7 mouse cellular contexts compared by ENCODE assay signal in genomic region chr3:103790346-103791145, GRCm38 (mm10). TPM values are rescaled to one million over a fixed set of nuclear protein-coding genes. Genes with fewer than 3 reads are reported as not detected.
DNase-seq lines count a peak whose midpoint lies in the region; ATAC-seq and TF ChIP-seq lines count a peak whose summit lies in the region.

No protein-coding gene starts in this region.

- TF ChIP-seq EP300 in liver, embryonic 14.5 days (IDR thresholded peaks at IDR 0.05; ENCODE audit: low read depth) = no peak

- H3K4me2 ChIP-seq in embryonic facial prominence, embryonic 15.5 days (replicated peaks) = peak overlapping the region; percentile 66
- H3K4me2 ChIP-seq in hindbrain, embryonic 12.5 days (replicated peaks) = peak overlapping the region; percentile 80
- peak overlapping the region; percentile 89 for H3K4me2 ChIP-seq in liver, embryonic 14.5 days (ENCODE audit: low read depth)

- no peaks in the 10 kb centered on the region for H3K36me3 ChIP-seq in embryonic facial prominence, embryonic 15.5 days
- H3K36me3 ChIP-seq in hindbrain, embryonic 12.5 days = no peaks in the 10 kb centered on the region
- peaks cover 2% of the 10 kb centered on the region; the same call in 1 of the 2 replicates for H3K36me3 ChIP-seq in liver, embryonic 14.5 days (replicated peaks; ENCODE audit: control insufficient read depth, insufficient read depth, low read depth)

- peak overlapping the region; percentile 87 for H3K27ac ChIP-seq in embryonic facial prominence, embryonic 15.5 days (replicated peaks)
- peak overlapping the region; percentile 93 for H3K27ac ChIP-seq in hindbrain, embryonic 12.5 days
- H3K27ac ChIP-seq in liver, embryonic 14.5 days = peak overlapping the region; percentile 95

- peak overlapping the region; percentile 75 for H3K9ac ChIP-seq in embryonic facial prominence, embryonic 15.5 days
- H3K9ac ChIP-seq in hindbrain, embryonic 12.5 days = peak overlapping the region; percentile 97
- H3K9ac ChIP-seq in liver, embryonic 14.5 days (replicated peaks) = peak overlapping the region; percentile 96

- H3K9me3 ChIP-seq in embryonic facial prominence, embryonic 15.5 days (replicated peaks) = no peaks in the 10 kb centered on the region
- H3K9me3 ChIP-seq in hindbrain, embryonic 12.5 days (replicated peaks) = no peaks in the 10 kb centered on the region
- H3K9me3 ChIP-seq in liver, embryonic 14.5 days (ENCODE audit: control insufficient read depth, low read length) = no peaks in the 10 kb centered on the region

- ATAC-seq in activated CD4-positive, CD25-positive, alpha-beta regulatory T cell, adult 4 months = peak; percentile 24
- peak; percentile 77 for ATAC-seq in embryonic facial prominence, embryonic 15.5 days (ENCODE audit: insufficient number of reproducible peaks, low FRiP score, low TSS enrichment, low read depth)
- ATAC-seq in hindbrain, embryonic 12.5 days (ENCODE audit: low FRiP score) = peak; percentile 86
- peak; percentile 65 for ATAC-seq in liver, embryonic 14.5 days (ENCODE audit: insufficient read depth)

- TF ChIP-seq CTCF in liver, embryonic 14.5 days (IDR thresholded peaks at IDR 0.05; ENCODE audit: low read depth) = no peak

- peaks cover 22% of the 10 kb centered on the region for H3K4me1 ChIP-seq in embryonic facial prominence, embryonic 15.5 days
- H3K4me1 ChIP-seq in hindbrain, embryonic 12.5 days = peaks cover 18% of the 10 kb centered on the region
- H3K4me1 ChIP-seq in liver, embryonic 14.5 days (replicated peaks; ENCODE audit: control insufficient read depth in 2 of 2, insufficient read depth in 2 of 2, low read length in 1 of 2) = peaks cover 45 to 55% of the 10 kb centered on the region in 2 experiments

- DNase-seq in retina, embryonic 14.5 days (ENCODE audit: low spot score) = peak; percentile 41
- DNase-seq in retina, postnatal 1 day = no peak
- no peak for DNase-seq in liver, embryonic 14.5 days (ENCODE audit: low read depth in 3 of 3, low spot score in 3 of 3)
- peak; percentile 39 for DNase-seq in right cerebral cortex, postnatal 14 days

- H3K27me3 ChIP-seq in embryonic facial prominence, embryonic 15.5 days = no peaks in the 10 kb centered on the region
- peaks cover 2% of the 10 kb centered on the region; the same call in 1 of the 2 replicates for H3K27me3 ChIP-seq in hindbrain, embryonic 12.5 days
- H3K27me3 ChIP-seq in liver, embryonic 14.5 days (ENCODE audit: control insufficient read depth, insufficient read depth, low read length) = no peaks in the 10 kb centered on the region

- WGBS in embryonic facial prominence, embryonic 15.5 days = under 1% methylated on average over 49 of the region's 61 CpGs
- under 1% methylated on average over 52 of the region's 61 CpGs for WGBS in hindbrain, embryonic 12.5 days
- WGBS in liver, embryonic 14.5 days (ENCODE audit: insufficient replicate concordance) = under 1% methylated on average over 48 of the region's 61 CpGs

- H3K4me3 ChIP-seq in embryonic facial prominence, embryonic 15.5 days (replicated peaks) = peak overlapping the region; percentile 90
- peak overlapping the region; percentile 96 for H3K4me3 ChIP-seq in hindbrain, embryonic 12.5 days
- peak overlapping the region; percentile 82 to 90 for H3K4me3 ChIP-seq in liver, embryonic 14.5 days (ENCODE audit: insufficient read depth in 1 of 2, low read depth in 2 of 2, low read length in 2 of 2)

RNA-seq across cellular contexts. Expression of gene Hipk1, which starts 0.8 kb away (rescaled TPM):
- polyA plus RNA-seq in activated CD4-positive, CD25-positive, alpha-beta regulatory T cell, adult 4 months (2017; shearing (Covaris generic)) = 10 to 100 TPM; 27.5 to 58.6 TPM
- 12.4 TPM in 2 replicates for polyA plus RNA-seq in embryonic facial prominence, embryonic 15.5 days (2015; fragmentation: Nextera tagmentation; extraction: Ambion mirVana)
- 16.5 and 17.1 TPM in 2 replicates for polyA plus RNA-seq in hindbrain, embryonic 12.5 days (2016; fragmentation: Nextera tagmentation; extraction: Ambion mirVana)
- 22.4 and 22.7 TPM in 2 replicates for polyA plus RNA-seq in liver, embryonic 14.5 days (2012; rRNA removed)
- 17.1 and 18.9 TPM in 2 replicates for polyA plus RNA-seq in liver, embryonic 14.5 days (2014; fragmentation: Nextera tagmentation; extraction: Ambion mirVana)

RNA-seq across cellular contexts. Expression of gene Dclre1b, which starts 18.7 kb away (rescaled TPM):
- polyA plus RNA-seq in activated CD4-positive, CD25-positive, alpha-beta regulatory T cell, adult 4 months (2017; shearing (Covaris generic)) = 10 to 100 TPM; 18.4 to 30.4 TPM
- 26.8 and 27.3 TPM in 2 replicates for polyA plus RNA-seq in embryonic facial prominence, embryonic 15.5 days (2015; fragmentation: Nextera tagmentation; extraction: Ambion mirVana)
- 22.1 and 24.0 TPM in 2 replicates for polyA plus RNA-seq in hindbrain, embryonic 12.5 days (2016; fragmentation: Nextera tagmentation; extraction: Ambion mirVana)
- polyA plus RNA-seq in liver, embryonic 14.5 days (2012; rRNA removed) = 9.7 and 11.5 TPM in 2 replicates
- polyA plus RNA-seq in liver, embryonic 14.5 days (2014; fragmentation: Nextera tagmentation; extraction: Ambion mirVana) = 24.9 and 27.4 TPM in 2 replicates

RNA-seq across cellular contexts. Expression of gene Ap4b1, which starts 18.8 kb away (rescaled TPM):
- 10 to 100 TPM; 10.8 to 18.3 TPM for polyA plus RNA-seq in activated CD4-positive, CD25-positive, alpha-beta regulatory T cell, adult 4 months (2017; shearing (Covaris generic))
- 22.2 and 23.4 TPM in 2 replicates for polyA plus RNA-seq in embryonic facial prominence, embryonic 15.5 days (2015; fragmentation: Nextera tagmentation; extraction: Ambion mirVana)
- 24.6 and 26.1 TPM in 2 replicates for polyA plus RNA-seq in hindbrain, embryonic 12.5 days (2016; fragmentation: Nextera tagmentation; extraction: Ambion mirVana)
- 11.0 and 11.4 TPM in 2 replicates for polyA plus RNA-seq in liver, embryonic 14.5 days (2012; rRNA removed)
- polyA plus RNA-seq in liver, embryonic 14.5 days (2014; fragmentation: Nextera tagmentation; extraction: Ambion mirVana) = 12.8 and 15.3 TPM in 2 replicates

RNA-seq across cellular contexts. Expression of gene Gm43064, which starts 18.8 kb away (rescaled TPM):
- under 1 TPM in 1 of 2 experiments, not detected in 1; 0.36 TPM for polyA plus RNA-seq in activated CD4-positive, CD25-positive, alpha-beta regulatory T cell, adult 4 months (2017; shearing (Covaris generic))
- polyA plus RNA-seq in embryonic facial prominence, embryonic 15.5 days (2015; fragmentation: Nextera tagmentation; extraction: Ambion mirVana) = 0.84 and 1.1 TPM in 2 replicates
- 0.23 and 0.42 TPM in 2 replicates for polyA plus RNA-seq in hindbrain, embryonic 12.5 days (2016; fragmentation: Nextera tagmentation; extraction: Ambion mirVana)
- polyA plus RNA-seq in liver, embryonic 14.5 days (2012; rRNA removed) = 0.48 and 1.6 TPM in 2 replicates
- polyA plus RNA-seq in liver, embryonic 14.5 days (2014; fragmentation: Nextera tagmentation; extraction: Ambion mirVana) = 0.10 and 0.34 TPM in 2 replicates

RNA-seq across cellular contexts. Expression of gene Bcl2l15, which starts 41.9 kb away (rescaled TPM):
- 1 to 10 TPM; 3.1 to 7.9 TPM for polyA plus RNA-seq in activated CD4-positive, CD25-positive, alpha-beta regulatory T cell, adult 4 months (2017; shearing (Covaris generic))
- 0.18 TPM in 1 of 2 replicates, not detected in the other for polyA plus RNA-seq in embryonic facial prominence, embryonic 15.5 days (2015; fragmentation: Nextera tagmentation; extraction: Ambion mirVana)
- 0.52 TPM in 1 of 2 replicates, not detected in the other for polyA plus RNA-seq in hindbrain, embryonic 12.5 days (2016; fragmentation: Nextera tagmentation; extraction: Ambion mirVana)
- 2.0 and 3.2 TPM in 2 replicates for polyA plus RNA-seq in liver, embryonic 14.5 days (2012; rRNA removed)
- 1.5 and 1.7 TPM in 2 replicates for polyA plus RNA-seq in liver, embryonic 14.5 days (2014; fragmentation: Nextera tagmentation; extraction: Ambion mirVana)

Comparison
In these comparisons a context has a peak if more than half of its experiments do, and no peak if none do; other contexts are left out.
1. DNase-seq: peak in retina, embryonic 14.5 days (single experiment) and right cerebral cortex, postnatal 14 days (single experiment); none in retina, postnatal 1 day (single experiment) and liver, embryonic 14.5 days (0 of 3).
2. ATAC-seq: peak in every context shown above with its lines; median percentile 86 in hindbrain, embryonic 12.5 days; 77 in embryonic facial prominence, embryonic 15.5 days; 65 in liver, embryonic 14.5 days; 24 in activated CD4-positive, CD25-positive, alpha-beta regulatory T cell, adult 4 months.
3. Peak in every context shown above with its lines, with median percentiles within 50 percentile points of each other: H3K27ac ChIP-seq, H3K4me2 ChIP-seq, H3K4me3 ChIP-seq and H3K9ac ChIP-seq.